Comparison of ENCODE assay signal across 8 mouse cellular contexts in genomic region chr4:14435419-14435818, GRCm38 (mm10).
DNase-seq lines count a peak whose midpoint lies in the region; ATAC-seq and TF ChIP-seq lines count a peak whose summit lies in the region.

No protein-coding gene starts in this region.

- no peaks in the 10 kb centered on the region for H3K4me1 ChIP-seq in liver, adult 2 months (ENCODE audit: control insufficient read depth, insufficient read depth, low read length)
- H3K4me1 ChIP-seq in forebrain, embryonic 16.5 days (replicated peaks; ENCODE audit: control insufficient read depth, insufficient read depth, low read length) = peaks cover 5% of the 10 kb centered on the region
- H3K4me1 ChIP-seq in neural tube, embryonic 13.5 days (replicated peaks) = peaks cover 15% of the 10 kb centered on the region; the same call in 1 of the 2 replicates

- peak overlapping the region; percentile 33 for H3K4me2 ChIP-seq in forebrain, embryonic 16.5 days (ENCODE audit: low read length)
- H3K4me2 ChIP-seq in neural tube, embryonic 13.5 days = peak overlapping the region; percentile 39

- DNase-seq in cerebellum, postnatal 4 days (ENCODE audit: low spot score in 2 of 2) = no peak
- peak; percentile 7 for DNase-seq in liver, adult 2 months (ENCODE audit: extremely low read depth, low read depth, low spot score)
- DNase-seq in liver = no peak
- DNase-seq in thymus, postnatal 36 days = no peak
- DNase-seq in kidney, adult 18-20 months = no peak

- no peaks in the 10 kb centered on the region for H3K79me2 ChIP-seq in liver, adult 2 months (ENCODE audit: control insufficient read depth, insufficient read depth, low read length)

- TF ChIP-seq POLR2A in liver, adult 2 months (IDR thresholded peaks at IDR 0.05; ENCODE audit: extremely low read depth, insufficient read depth, low read length) = no peak

- WGBS in liver, adult 2 months = 8% methylated on average over 3 of the region's 3 CpGs
- 10% methylated on average over 3 of the region's 3 CpGs for WGBS in forebrain, embryonic 16.5 days
- 16% methylated on average over 3 of the region's 3 CpGs for WGBS in neural tube, embryonic 13.5 days

- no peaks in the 10 kb centered on the region for H3K9me3 ChIP-seq in forebrain, embryonic 16.5 days (ENCODE audit: control insufficient read depth, low read length)
- H3K9me3 ChIP-seq in neural tube, embryonic 13.5 days = no peaks in the 10 kb centered on the region

- no peak overlapping the region for H3K27ac ChIP-seq in liver, adult 2 months (replicated peaks; ENCODE audit: insufficient read depth, low read depth, low read length)
- H3K27ac ChIP-seq in forebrain, embryonic 16.5 days (ENCODE audit: low read length) = no peak overlapping the region
- 0 out of 2 replicates have a peak overlapping the region, but pooled peaks have one; percentile 6 for H3K27ac ChIP-seq in neural tube, embryonic 13.5 days (replicated peaks)

- no peaks in the 10 kb centered on the region for H3K27me3 ChIP-seq in liver, adult 2 months (ENCODE audit: control insufficient read depth, insufficient read depth, low read length)
- no peaks in the 10 kb centered on the region for H3K27me3 ChIP-seq in forebrain, embryonic 16.5 days (replicated peaks; ENCODE audit: control insufficient read depth, insufficient read depth, low read length)
- H3K27me3 ChIP-seq in neural tube, embryonic 13.5 days = no peaks in the 10 kb centered on the region

- H3K36me3 ChIP-seq in liver, adult 2 months (ENCODE audit: control insufficient read depth, insufficient read depth, low read length) = no peaks in the 10 kb centered on the region
- no peaks in the 10 kb centered on the region for H3K36me3 ChIP-seq in forebrain, embryonic 16.5 days (ENCODE audit: control insufficient read depth, insufficient read depth)
- H3K36me3 ChIP-seq in neural tube, embryonic 13.5 days = no peaks in the 10 kb centered on the region

- peak; percentile 45 for ATAC-seq in cerebellum, adult (ENCODE audit: insufficient number of reproducible peaks, low FRiP score, low TSS enrichment)
- ATAC-seq in forebrain, embryonic 16.5 days = peak; percentile 90
- peak; percentile 50 for ATAC-seq in neural tube, embryonic 13.5 days (ENCODE audit: low read depth)

- H3K4me3 ChIP-seq in liver, adult 2 months (ENCODE audit: insufficient read depth, low read depth, low read length) = no peak overlapping the region
- H3K4me3 ChIP-seq in forebrain, embryonic 16.5 days (replicated peaks; ENCODE audit: low read length) = no peak overlapping the region
- no peak overlapping the region for H3K4me3 ChIP-seq in neural tube, embryonic 13.5 days

- no peak for TF ChIP-seq CTCF in liver, adult 2 months (IDR thresholded peaks at IDR 0.05; ENCODE audit: low read depth, low read length)

- no peak overlapping the region for H3K9ac ChIP-seq in liver, adult 2 months (ENCODE audit: low read depth, low read length)
- no peak overlapping the region for H3K9ac ChIP-seq in forebrain, embryonic 16.5 days (replicated peaks; ENCODE audit: low read depth, low read length)
- no peak overlapping the region for H3K9ac ChIP-seq in neural tube, embryonic 13.5 days
